Mouse (Mus musculus) lung, postnatal 0 days (tissue): ENCODE results near the gene Tspan7. TPM values are rescaled to one million over a fixed set of nuclear protein-coding genes. Genes with fewer than 3 reads are reported as not detected.
A peak's percentile ranks its signal among the peaks of the same experiment; 100 is the strongest.

Experiments
- ATAC-seq: fragments of 200-750 bp; cut with Nextera tagmentation; 2 replicates; pipeline ENCODE4 v1.8.0; 2017; ENCODE audit warnings: moderate library complexity
- DNase-seq: peaks from one replicate; pipeline ENCODE4 v3.0.0-alpha.2; 2016; ENCODE audit warnings: low spot score
- H3K27ac ChIP-seq: fragments of 300-500 bp; sonication (generic); 2 replicates; pipeline ENCODE4 v1.5.1; 2014; ENCODE audit warnings: antibody characterized with exemption, mild to moderate bottlenecking, low read length, mixed read lengths
- H3K27me3 ChIP-seq: fragments of 300-500 bp; sonication (generic); replicated peaks from 2 replicates; pipeline ENCODE4 v1.6.1; 2014; ENCODE audit warnings: low read length, mixed read lengths; ENCODE audit not compliant: insufficient read depth
- H3K36me3 ChIP-seq: fragments of 300-500 bp; sonication (generic); 2 replicates; pipeline ENCODE4 v1.6.1; 2014; ENCODE audit warnings: low read length, mixed read lengths; ENCODE audit not compliant: insufficient read depth
- H3K4me1 ChIP-seq: fragments of 300-500 bp; sonication (generic); 2 replicates; pipeline ENCODE4 v1.6.1; 2014; ENCODE audit warnings: antibody characterized with exemption, low read depth, low read length, mixed read lengths; ENCODE audit not compliant: insufficient read depth
- H3K4me2 ChIP-seq: fragments of 300-500 bp; sonication (generic); replicated peaks from 2 replicates; pipeline ENCODE4 v1.6.1; 2014; ENCODE audit warnings: low read depth, mild to moderate bottlenecking, low read length, moderate library complexity, mixed read lengths
- H3K4me3 ChIP-seq: fragments of 300-500 bp; sonication (generic); 2 replicates; pipeline ENCODE4 v1.5.1; 2014; ENCODE audit warnings: low read depth, low read length
- H3K9ac ChIP-seq: fragments of 300-500 bp; sonication (generic); replicated peaks from 2 replicates; pipeline ENCODE4 v1.6.1; 2014; ENCODE audit warnings: low read depth, mild to moderate bottlenecking
- H3K9me3 ChIP-seq: fragments of 300-500 bp; sonication (generic); 2 replicates; pipeline ENCODE4 v1.6.1; 2016; ENCODE audit warnings: low read length, mixed read lengths
- CTCF ChIP-seq: IDR thresholded peaks from 2 replicates; pipeline ENCODE4 v1.5.1; 2016; ENCODE audit warnings: antibody characterized with exemption, mild to moderate bottlenecking
- EP300 ChIP-seq: IDR thresholded peaks from 2 replicates; pipeline ENCODE4 v1.6.1; 2016; ENCODE audit warnings: antibody characterized with exemption, mild to moderate bottlenecking, control low read depth
- WGBS: fragments of 180-500 bp; shearing (Covaris S2); extraction: QIAGEN DNeasy Blood & Tissue Kit; methylation state at CpG from one replicate; pipeline ENCODE4 v1.1.7; 2014; 5-methylcytosine and 5-hydroxymethylcytosine counted together
- polyA plus RNA-seq: library from polyadenylated mRNA; unstranded; fragments of >200 nt; fragmentation: Nextera tagmentation; extraction: Ambion mirVana; gene quantifications from 2 replicates; pipeline ENCODE4 v1.2.1, GENCODE M21; 2015

Gene Tspan7
- polyA plus RNA-seq, 1 experiment from 2014 or later, result 549 TPM

- TF ChIP-seq CTCF (peak; percentile 61), EP300 (no peak)
- Histone ChIP-seq H3K9me3 (no peaks in the 10 kb centered on the region), H3K27me3 (no peaks in the 10 kb centered on the region), H3K27ac (no peak overlapping the region), H3K36me3 (no peaks in the 10 kb centered on the region), H3K9ac (no peak overlapping the region), H3K4me1 (no peaks in the 10 kb centered on the region), H3K4me3 (no peak overlapping the region), H3K4me2 (no peak overlapping the region)
- DNase-seq (peak; percentile 25), ATAC-seq (no peak)
- WGBS, result 13% methylated on average over 5 of the region's 5 CpGs
These were observed 132.2 kb downstream of the Tspan7 start for GRCm38 (mm10) chrX:10617119-10617518.

- H3K9ac ChIP-seq, result no peak overlapping the region
- no peaks in the 10 kb centered on the region for H3K36me3 ChIP-seq
- ATAC-seq (no peak), DNase-seq (no peak)
- no peaks in the 10 kb centered on the region for H3K9me3 ChIP-seq
- no peak for TF ChIP-seq CTCF
- no peak for TF ChIP-seq EP300
- no peaks in the 10 kb centered on the region for H3K4me1 ChIP-seq
- no peak overlapping the region for H3K4me2 ChIP-seq
- no peak overlapping the region for H3K4me3 ChIP-seq
- H3K27me3 ChIP-seq, result no peaks in the 10 kb centered on the region
- H3K27ac ChIP-seq, result no peak overlapping the region
These were observed 156.1 kb downstream of the Tspan7 start for GRCm38 (mm10) chrX:10641062-10641461.

Other genes with a start within 250 kb of the Tspan7 start
- gene Otc, start 232.9 kb upstream of the Tspan7 start, polyA plus RNA-seq, result 0.17 TPM in 1 of 2 replicates, not detected in the other
- gene Mid1ip1, start 229.9 kb downstream of the Tspan7 start, polyA plus RNA-seq, result 243 and 301 TPM in 2 replicates